Mouse (Mus musculus) right cerebral cortex, adult 2 months (tissue): Measurements from ENCODE around the gene Kcnk7.

Source experiments
- DNase-seq, 2 experiments: peaks; one replicate each; pipeline ENCODE4 v3.0.0; 2021 to 2022; ENCODE audit warnings: low spot score in 2 of 2

Gene Kcnk7

GRCm38 (mm10) chr19:5689565-5690342 is 14.4 kb upstream of the Kcnk7 start:
- DNase-seq, result peak; percentile 75 to 79

GRCm38 (mm10) chr19:5690343-5690735 is 13.8 kb upstream of the Kcnk7 start:
- DNase-seq, result no peak

- no peak for DNase-seq
Measured at GRCm38 (mm10) chr19:5691601-5692000, 12.6 kb upstream of the Kcnk7 start.

- no peak for DNase-seq
Measured at GRCm38 (mm10) chr19:5692086-5692912, 11.9 kb upstream of the Kcnk7 start.

- no peak for DNase-seq
Measured at GRCm38 (mm10) chr19:5692913-5693396, 11.2 kb upstream of the Kcnk7 start.

- DNase-seq, result no peak
Measured at GRCm38 (mm10) chr19:5693801-5694200, 10.4 kb upstream of the Kcnk7 start.

- DNase-seq, result no peak
Measured at GRCm38 (mm10) chr19:5695849-5696462, 8.2 kb upstream of the Kcnk7 start.

GRCm38 (mm10) chr19:5704801-5705571 is 819 bp downstream of the Kcnk7 start:
- DNase-seq, result no peak

- DNase-seq, result no peak
Measured at GRCm38 (mm10) chr19:5710068-5710467, 5.9 kb downstream of the Kcnk7 start.

GRCm38 (mm10) chr19:5710581-5710980 is 6.4 kb downstream of the Kcnk7 start:
- DNase-seq, result no peak

- peak; percentile 75 to 86 for DNase-seq
Measured at GRCm38 (mm10) chr19:5711218-5711617, 7.1 kb downstream of the Kcnk7 start.

- no peak for DNase-seq
Measured at GRCm38 (mm10) chr19:5711907-5712460, 7.8 kb downstream of the Kcnk7 start.

- no peak for DNase-seq
Measured at GRCm38 (mm10) chr19:5713255-5713654, 9.1 kb downstream of the Kcnk7 start.

GRCm38 (mm10) chr19:5713730-5714129 is 9.6 kb downstream of the Kcnk7 start:
- DNase-seq, result no peak

GRCm38 (mm10) chr19:5715793-5716688 is 11.9 kb downstream of the Kcnk7 start:
- DNase-seq, result peak; percentile 53 to 54

- no peak for DNase-seq
Measured at GRCm38 (mm10) chr19:5716955-5717354, 12.8 kb downstream of the Kcnk7 start.

GRCm38 (mm10) chr19:5721233-5721632 is 17.1 kb downstream of the Kcnk7 start:
- no peak for DNase-seq

GRCm38 (mm10) chr19:5722848-5723425 is 18.8 kb downstream of the Kcnk7 start:
- no peak for DNase-seq

- DNase-seq, result no peak
Measured at GRCm38 (mm10) chr19:5723934-5724548, 19.9 kb downstream of the Kcnk7 start.
